Mouse (Mus musculus) gastrocnemius, postnatal 10 days (tissue): Measurements from ENCODE around the gene 4930402F06Rik. TPM values are rescaled to one million over a fixed set of nuclear protein-coding genes. Genes with fewer than 3 reads are reported as not detected.

ENCODE experiments used
- DNase-seq: peaks from one replicate; pipeline ENCODE4 v3.0.0; 2021; ENCODE audit warnings: mixed read lengths
- total RNA-seq, 2 experiments: library from RNA; stranded (reverse); gene quantifications; 2 replicates each; pipeline ENCODE4 v1.2.3; 2021

4930402F06Rik gene
- total RNA-seq, 2 experiments from 2014 or later: not detected

DNA sequence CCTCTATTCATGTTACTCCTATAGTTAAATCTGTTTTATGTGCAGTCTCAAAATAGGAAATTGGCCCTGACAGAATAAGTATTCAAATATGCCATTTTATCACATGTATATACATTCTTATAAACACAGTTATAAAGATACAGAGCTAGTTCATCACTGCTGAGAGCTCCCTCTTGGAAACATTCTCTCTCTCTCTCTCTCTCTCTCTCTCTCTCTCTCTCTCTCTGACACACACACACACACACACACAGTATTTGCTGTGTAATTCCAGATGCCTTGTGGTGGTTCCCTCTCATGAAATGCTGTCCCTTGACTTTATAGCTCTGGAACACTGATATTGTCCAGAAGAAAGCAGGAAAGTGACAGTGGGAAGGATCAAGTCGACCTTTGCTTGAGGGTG is 58.9 kb downstream of the 4930402F06Rik start:
- DNase-seq: no peak

DNA sequence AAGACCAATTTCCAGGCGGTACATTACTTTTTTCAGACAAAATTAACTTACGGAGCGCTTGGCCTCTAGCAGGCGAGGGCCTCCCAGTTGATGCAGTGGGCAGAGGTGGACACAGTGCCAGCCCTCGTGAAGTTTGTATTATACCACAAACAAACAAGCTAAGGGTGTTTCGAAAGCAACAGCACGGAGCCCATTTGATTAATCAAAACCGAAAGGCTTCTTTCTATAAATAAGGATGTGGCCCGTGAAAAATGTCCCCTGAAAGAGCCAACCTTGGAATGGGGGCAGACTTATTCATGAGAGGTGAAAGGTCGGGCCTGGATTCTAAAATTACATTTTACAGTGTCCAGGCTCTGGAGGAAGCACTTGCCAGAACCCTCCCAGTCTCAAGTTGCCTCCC is 59.6 kb downstream of the 4930402F06Rik start:
- no peak for DNase-seq

DNA sequence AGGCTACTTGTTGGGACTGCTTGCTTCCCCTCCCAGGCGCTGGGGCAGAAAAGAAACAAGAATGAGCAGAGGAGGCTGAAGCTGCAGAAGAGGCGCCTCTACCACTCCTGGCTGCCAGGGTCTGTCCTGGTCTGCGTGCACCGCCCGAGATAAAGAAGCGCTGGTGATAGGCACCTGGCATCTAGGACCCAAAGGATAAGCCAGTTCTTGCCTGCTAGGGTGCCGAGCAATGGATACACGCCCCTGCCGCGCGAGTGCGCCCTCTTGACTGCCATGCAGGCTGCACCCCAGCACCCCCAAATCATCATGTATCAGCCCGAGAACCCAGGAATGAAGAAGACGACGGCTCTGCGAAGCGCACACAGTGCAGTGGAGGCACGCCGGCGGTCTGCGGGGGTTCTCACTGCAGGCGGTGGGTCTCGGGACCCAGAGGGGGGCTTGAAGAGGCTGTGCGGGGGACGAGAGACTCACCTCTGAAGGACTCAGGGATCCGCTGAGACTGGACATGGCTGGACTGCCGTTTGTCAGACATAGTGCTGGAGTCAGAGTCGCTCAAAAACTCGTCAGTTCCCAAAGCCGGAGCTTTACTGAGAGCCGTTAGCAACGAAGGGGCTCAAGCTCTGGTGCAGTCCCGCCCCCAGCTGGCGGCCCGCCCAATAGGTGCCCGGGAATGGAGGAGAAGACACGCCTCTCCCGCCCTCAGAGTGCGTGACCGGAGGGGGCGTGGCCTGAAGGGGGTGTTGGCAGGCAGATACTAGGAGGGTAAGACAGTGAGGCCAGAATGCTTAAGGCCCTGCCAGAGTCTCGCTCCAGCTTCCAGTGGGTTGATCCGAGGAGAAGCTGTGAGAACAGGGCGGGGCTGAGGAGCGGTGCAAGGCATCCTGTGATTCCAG is 60.3 kb downstream of the 4930402F06Rik start, which contains the start of gene Stom:
Gene Stom (minus strand): TSS at position 589 of the 893 bp plus-strand sequence.
- peak; percentile 100 for DNase-seq

DNA sequence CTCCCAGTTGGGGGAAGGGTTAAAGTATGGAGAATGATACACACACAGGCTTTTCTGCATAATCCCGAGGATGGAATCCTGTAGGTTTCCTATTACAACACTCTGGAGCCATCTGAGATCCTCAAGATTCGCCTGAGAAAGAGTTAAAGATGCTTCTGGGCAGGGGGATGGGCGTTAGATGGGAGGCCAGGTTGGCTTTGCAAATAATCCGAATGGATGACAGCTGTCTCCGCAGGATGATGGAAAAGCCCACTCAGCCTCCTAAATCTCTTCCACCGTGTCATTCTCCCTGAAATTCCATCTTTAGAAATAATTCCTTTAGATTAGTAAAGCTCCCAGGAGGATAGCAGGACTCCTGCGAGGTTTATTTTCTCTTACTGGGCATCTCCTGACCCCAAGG is 61.4 kb downstream of the 4930402F06Rik start:
- no peak for DNase-seq

DNA sequence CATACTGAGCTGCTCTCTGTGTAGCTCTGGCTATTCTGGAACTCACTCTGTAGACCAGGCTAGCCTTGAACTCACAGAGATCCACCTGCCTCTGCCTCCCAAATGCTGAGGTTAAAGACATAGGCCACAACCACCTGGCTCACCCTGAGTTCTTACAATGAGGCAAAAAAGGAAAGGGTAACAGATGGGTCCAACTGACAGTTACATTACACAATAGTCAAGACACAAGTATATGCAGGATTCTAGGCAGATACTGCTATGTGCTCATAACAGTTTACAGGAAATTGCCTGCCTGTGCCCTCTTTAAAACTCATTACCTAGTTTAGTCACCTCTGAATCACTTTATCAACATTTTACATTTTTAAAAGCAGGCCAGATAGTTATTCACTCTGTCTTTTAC is 63.3 kb downstream of the 4930402F06Rik start:
- DNase-seq: no peak

DNA sequence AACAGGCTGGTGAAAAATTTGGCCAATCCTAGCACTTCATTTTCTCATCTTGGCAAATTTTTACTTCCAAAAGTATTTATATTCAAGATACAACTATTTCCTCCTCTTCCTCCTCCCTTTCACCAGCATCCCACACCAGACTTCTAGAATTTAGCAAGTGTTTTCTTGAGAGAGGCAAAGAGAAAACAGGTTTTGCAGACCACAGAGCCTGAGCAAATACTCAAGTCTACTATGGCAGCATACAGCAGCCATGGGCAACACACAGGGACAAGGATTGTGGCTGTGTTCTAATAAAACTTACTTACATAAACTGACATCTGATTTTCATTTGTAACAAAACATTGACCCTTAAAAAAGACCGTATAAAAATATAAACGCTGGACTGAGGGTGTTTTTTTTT is 65.8 kb downstream of the 4930402F06Rik start:
- no peak for DNase-seq

DNA sequence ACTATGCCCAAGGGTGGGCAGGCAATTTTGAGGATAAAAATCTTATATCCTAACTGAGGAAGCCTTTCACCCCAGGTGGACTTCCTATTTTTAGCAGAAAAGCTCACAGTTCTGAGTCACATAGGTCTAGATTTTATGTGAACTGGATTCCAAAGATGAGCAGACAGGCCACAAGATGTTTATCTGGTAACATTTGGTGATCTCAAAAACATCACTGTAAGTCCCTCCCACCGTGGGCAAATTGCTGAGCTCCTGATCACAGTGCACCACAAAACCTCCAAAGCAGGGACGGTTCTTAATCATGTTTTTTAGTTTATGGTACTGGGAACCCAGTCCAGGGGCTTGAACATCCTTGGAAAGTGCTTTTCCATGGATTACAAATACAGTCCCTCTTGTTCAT is 67.9 kb downstream of the 4930402F06Rik start:
- DNase-seq: no peak

GRCm38 (mm10) chr2:35328064-35328792 is 68.7 kb downstream of the 4930402F06Rik start:
- DNase-seq: no peak

- no peak for DNase-seq
These were observed 69.4 kb downstream of the 4930402F06Rik start for GRCm38 (mm10) chr2:35327583-35327982.

- DNase-seq: no peak
These were observed 70.0 kb downstream of the 4930402F06Rik start for GRCm38 (mm10) chr2:35326931-35327330.

GRCm38 (mm10) chr2:35325930-35326329 is 71.0 kb downstream of the 4930402F06Rik start:
- no peak for DNase-seq

Other genes with a start within 250 kb of the 4930402F06Rik start
- gene Rab14, start 196.1 kb downstream of the 4930402F06Rik start, total RNA-seq: 100 to 1,000 TPM in 1 of 2 experiments, 10 to 100 TPM in 1; 86.9 to 104 TPM
- 100 to 1,000 TPM; 209 to 218 TPM for gene Gsn, start 140.8 kb downstream of the 4930402F06Rik start, total RNA-seq
- 10 to 100 TPM; 24.3 to 30.7 TPM for gene Stom, start 60.2 kb downstream of the 4930402F06Rik start, total RNA-seq
- gene 4930568D16Rik, start 29.4 kb downstream of the 4930402F06Rik start, total RNA-seq: not detected
- gene Ggta1, start 66.1 kb upstream of the 4930402F06Rik start, total RNA-seq: 10 to 100 TPM; 13.2 to 17.0 TPM
- 10 to 100 TPM; 44.3 to 56.9 TPM for gene Dab2ip, start 161.1 kb upstream of the 4930402F06Rik start, total RNA-seq